Mouse (Mus musculus) liver, embryonic 11.5 days (tissue): ENCODE results near the gene Ccdc174. TPM values are rescaled to one million over a fixed set of nuclear protein-coding genes. Genes with fewer than 3 reads are reported as not detected.

Experiments used
- polyA plus RNA-seq: library from polyadenylated mRNA; unstranded; fragments of >200 nt; fragmentation: Nextera tagmentation; extraction: Ambion mirVana; gene quantifications from 2 replicates; pipeline ENCODE4 v1.2.1, GENCODE M21; 2014

The Ccdc174 gene
- polyA plus RNA-seq, 1 experiment from 2014 or later: 29.8 TPM

Other genes with a start within 250 kb of the Ccdc174 start
- 30.3 and 33.2 TPM in 2 replicates for gene Slc6a6, start 194.0 kb upstream of the Ccdc174 start, polyA plus RNA-seq
- 0.10 and 0.21 TPM in 2 replicates for gene Grip2, start 50.8 kb upstream of the Ccdc174 start, polyA plus RNA-seq
- 0.12 and 0.23 TPM in 2 replicates for gene 4930590J08Rik, start 24.8 kb downstream of the Ccdc174 start, polyA plus RNA-seq
- gene Fgd5, start 100.8 kb downstream of the Ccdc174 start, polyA plus RNA-seq: 8.0 and 8.3 TPM in 2 replicates
- 14.8 and 17.8 TPM in 2 replicates for gene Nr2c2, start 213.3 kb downstream of the Ccdc174 start, polyA plus RNA-seq